Mouse (Mus musculus): ENCODE results near the gene Cd3d. TPM values are rescaled to one million over a fixed set of nuclear protein-coding genes. Genes with fewer than 3 reads are reported as not detected.

The Cd3d gene
- total RNA-seq, 2 experiments from 2014 or later: not detected

Other genes with a start within 250 kb of the Cd3d start
- gene Phldb1, start 246.6 kb upstream of the Cd3d start, total RNA-seq (2021): 10 to 100 TPM; 62.4 to 84.0 TPM
- 100 to 1,000 TPM in 1 of 2 experiments, 10 to 100 TPM in 1; 97.1 to 103 TPM for gene Arcn1, start 213.9 kb upstream of the Cd3d start, total RNA-seq (2021)
- gene Ift46, start 213.9 kb upstream of the Cd3d start, total RNA-seq (2021): 10 to 100 TPM; 65.2 to 78.9 TPM
- 10 to 100 TPM; 49.4 to 54.9 TPM for gene Tmem25, start 182.5 kb upstream of the Cd3d start, total RNA-seq (2021)
- 1 to 10 TPM in 1 of 2 experiments, not detected in 1; 1.2 TPM for gene Ttc36, start 178.7 kb upstream of the Cd3d start, total RNA-seq (2021)
- 10 to 100 TPM; 72.0 to 84.2 TPM for gene Kmt2a, start 100.5 kb upstream of the Cd3d start, total RNA-seq (2021)
- gene Atp5l, start 61.0 kb upstream of the Cd3d start, total RNA-seq (2021): 100 to 1,000 TPM; 334 to 337 TPM
- 10 to 100 TPM; 67.0 to 73.5 TPM for gene Ube4a, start 16.2 kb upstream of the Cd3d start, total RNA-seq (2021)
- gene Cd3g, start 1.4 kb upstream of the Cd3d start, total RNA-seq (2021): not detected
- gene Cd3e, start 27.8 kb downstream of the Cd3d start, total RNA-seq (2021): not detected
- under 1 TPM; 0.43 to 0.67 TPM for gene Mpzl2, start 58.0 kb downstream of the Cd3d start, total RNA-seq (2021)
- gene Mpzl3, start 73.4 kb downstream of the Cd3d start, total RNA-seq (2021): 1 to 10 TPM; 4.2 to 5.7 TPM
- gene Jaml, start 97.4 kb downstream of the Cd3d start, total RNA-seq (2021): under 1 TPM; 0.32 to 0.84 TPM
- 100 to 1,000 TPM; 261 to 264 TPM for gene Scn2b, start 136.0 kb downstream of the Cd3d start, total RNA-seq (2021)
- 10 to 100 TPM; 12.9 to 15.5 TPM for gene Scn4b, start 156.6 kb downstream of the Cd3d start, total RNA-seq (2021)
- under 1 TPM; 0.22 to 0.81 TPM for gene BC049352, start 200.2 kb downstream of the Cd3d start, total RNA-seq (2021)
- gene Tmprss4, start 222.3 kb downstream of the Cd3d start, total RNA-seq (2021): not detected

All from layer of hippocampus, adult 18-20 months (tissue).